Mouse (Mus musculus) lung, adult 2 months (tissue): ENCODE measurements at regions not wholly inside any gene's neighbourhood (a gene's known extent, or its start where the extent isn't known, plus 50 kb on each side); places are given as distances from the start of the nearest gene placed in this dataset.
"Not testable (repeated sequence)": the region's sequence is repeated elsewhere in the genome, so short reads cannot be mapped to it uniquely, and the experiment has no call there.

ENCODE experiments used
- CTCF ChIP-seq: fragments of 200-500 bp; IDR thresholded peaks from 2 replicates; pipeline ENCODE4 v1.5.1; 2011; ENCODE audit warnings: mild to moderate bottlenecking, low read length, control low read depth; ENCODE audit not compliant: insufficient read depth
- POLR2A ChIP-seq: fragments of 200-500 bp; IDR thresholded peaks from 2 replicates; pipeline ENCODE4 v1.6.1; 2011; ENCODE audit warnings: low read depth, mild to moderate bottlenecking, control low read depth, low read length, borderline replicate concordance; ENCODE audit errors: extremely low read depth

- not testable (repeated sequence) for TF ChIP-seq CTCF, POLR2A
Observed at GRCm38 (mm10) chr17:6538723-6539122, 62.7 kb upstream of the Dynlt1c start.
